ENCODE assay signal across 22 mouse cellular contexts in the genomic region with DNA sequence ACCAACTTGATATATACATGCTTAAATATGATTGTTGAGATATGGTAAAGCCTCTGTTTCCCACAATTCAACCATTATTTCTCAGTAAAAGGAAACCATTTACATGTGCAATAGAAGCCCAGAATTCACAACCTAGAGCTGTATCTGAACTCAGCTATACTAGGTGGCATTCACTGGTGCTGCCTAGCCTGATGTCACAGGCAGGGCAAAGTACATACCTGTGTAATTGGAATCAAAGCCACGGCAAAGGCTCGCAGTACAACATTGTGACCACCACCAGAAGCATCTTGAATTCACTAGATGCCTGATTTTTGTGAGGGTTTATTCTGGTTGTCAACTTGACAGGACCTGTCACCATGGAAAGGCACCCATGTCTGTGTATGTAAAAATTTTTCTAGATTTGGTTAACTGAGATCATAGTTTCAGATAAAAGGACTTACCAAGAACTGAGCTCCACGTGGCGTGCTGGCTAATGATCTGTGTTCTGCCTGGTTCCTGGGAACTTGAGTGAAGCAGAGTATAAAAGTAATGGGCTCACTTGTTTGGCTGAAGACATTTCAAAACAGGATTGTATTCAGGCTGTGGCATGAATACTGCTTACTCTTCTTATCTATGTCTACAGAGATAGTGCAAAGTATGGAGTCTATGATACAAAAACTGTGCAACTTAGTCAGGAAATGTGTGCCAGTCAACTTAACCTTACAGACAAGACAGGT. TPM values are rescaled to one million over a fixed set of nuclear protein-coding genes. Genes with fewer than 3 reads are reported as not detected.
DNase-seq lines count a peak whose midpoint lies in the region; ATAC-seq and TF ChIP-seq lines count a peak whose summit lies in the region.
"Had no signal": no experiment of that assay in that cellular context is flagged by ENCODE, and none has a peak within 500 bp of the region (broad histone marks: within the 10 kb centered on the region; RNA-seq: fewer than 3 reads in every experiment).

No protein-coding gene starts in this region.

- no peaks in the 10 kb centered on the region for H3K27me3 ChIP-seq in liver, adult 2 months (ENCODE audit: control insufficient read depth, insufficient read depth, low read length)
- H3K27me3 ChIP-seq in liver, embryonic 11.5 days (replicated peaks; ENCODE audit: control insufficient read depth, insufficient read depth, low read length), result no peaks in the 10 kb centered on the region
- H3K27me3 ChIP-seq in intestine, embryonic 16.5 days (replicated peaks; ENCODE audit: control insufficient read depth, insufficient read depth, low read length), result no peaks in the 10 kb centered on the region
- H3K27me3 ChIP-seq in stomach, embryonic 16.5 days (ENCODE audit: control insufficient read depth, insufficient read depth, low read length), result no peaks in the 10 kb centered on the region
- H3K27me3 ChIP-seq: embryonic facial prominence, embryonic 12.5 days; forebrain, embryonic 13.5 days; forebrain, embryonic 15.5 days; Patski had no signal

- DNase-seq in liver, adult 2 months (ENCODE audit: extremely low read depth, low read depth, low spot score), result peak; percentile 59
- DNase-seq in liver, embryonic 11.5 days (ENCODE audit: low spot score), result no peak
- no peak for DNase-seq in Muller cell, postnatal 12 days (ENCODE audit: inconsistent ontology term)
- no peak for DNase-seq in urinary bladder, postnatal 14 days (ENCODE audit: low spot score)
- DNase-seq: adrenal gland, adult 8-10 months; adrenal gland, postnatal 14 days; adrenal gland, postnatal 36 days; cerebellum, adult 11-12 months; cerebellum, adult 2 months; cerebellum, adult 9-10 months; cerebellum, postnatal 10 days; cerebellum, postnatal 25 days had no signal

- H3K79me2 ChIP-seq in liver, adult 2 months (ENCODE audit: control insufficient read depth, insufficient read depth, low read length), result no peaks in the 10 kb centered on the region

- 32% methylated on average over 4 of the region's 4 CpGs for WGBS in liver, adult 2 months
- 82% methylated on average over 4 of the region's 4 CpGs for WGBS in liver, embryonic 11.5 days
- 83% methylated on average over 4 of the region's 4 CpGs for WGBS in intestine, embryonic 16.5 days
- 86% methylated on average over 4 of the region's 4 CpGs for WGBS in stomach, embryonic 16.5 days

- no peak overlapping the region for H3K4me3 ChIP-seq in liver, adult 2 months (ENCODE audit: insufficient read depth, low read depth, low read length)
- no peak overlapping the region for H3K4me3 ChIP-seq in liver, embryonic 11.5 days (ENCODE audit: low read depth, low read length)
- no peak overlapping the region for H3K4me3 ChIP-seq in intestine, embryonic 16.5 days (ENCODE audit: low read length)
- no peak overlapping the region for H3K4me3 ChIP-seq in stomach, embryonic 16.5 days (replicated peaks; ENCODE audit: low read length)
- H3K4me3 ChIP-seq: embryonic facial prominence, embryonic 10.5 days; embryonic facial prominence, embryonic 12.5 days; forebrain, embryonic 13.5 days; forebrain, embryonic 15.5 days had no signal

- TF ChIP-seq CTCF in liver, adult 2 months (IDR thresholded peaks at IDR 0.05; ENCODE audit: low read depth, low read length), result no peak

- H3K9ac ChIP-seq in liver, adult 2 months (ENCODE audit: low read depth, low read length), result no peak overlapping the region
- H3K9ac ChIP-seq in liver, embryonic 11.5 days (ENCODE audit: low read depth, low read length), result no peak overlapping the region
- H3K9ac ChIP-seq in intestine, embryonic 16.5 days (ENCODE audit: low read depth, low read length), result no peak overlapping the region
- no peak overlapping the region; the same call in 1 of the 2 replicates for H3K9ac ChIP-seq in stomach, embryonic 16.5 days (ENCODE audit: low read length)
- H3K9ac ChIP-seq: embryonic facial prominence, embryonic 12.5 days; forebrain, embryonic 13.5 days; forebrain, embryonic 15.5 days had no signal

- no peak overlapping the region; the same call in 1 of the 2 replicates for H3K27ac ChIP-seq in liver, adult 2 months (replicated peaks; ENCODE audit: insufficient read depth, low read depth, low read length)
- no peak overlapping the region for H3K27ac ChIP-seq in liver, embryonic 11.5 days (ENCODE audit: low read depth, low read length)
- no peak overlapping the region for H3K27ac ChIP-seq in intestine, embryonic 16.5 days (ENCODE audit: low read length)
- peak overlapping the region; percentile 27; the same call in 1 of the 2 replicates for H3K27ac ChIP-seq in stomach, embryonic 16.5 days (ENCODE audit: low read length)
- H3K27ac ChIP-seq: embryonic facial prominence, embryonic 10.5 days; embryonic facial prominence, embryonic 12.5 days; forebrain, embryonic 13.5 days; forebrain, embryonic 15.5 days had no signal

- peaks cover 7% of the 10 kb centered on the region; the same call in 1 of the 2 replicates for H3K4me1 ChIP-seq in liver, adult 2 months (ENCODE audit: control insufficient read depth, insufficient read depth, low read length)
- H3K4me1 ChIP-seq in liver, embryonic 11.5 days (replicated peaks; ENCODE audit: control insufficient read depth, insufficient read depth, low read length), result no peaks in the 10 kb centered on the region
- no peaks in the 10 kb centered on the region; the same call in 1 of the 2 replicates for H3K4me1 ChIP-seq in intestine, embryonic 16.5 days (ENCODE audit: control insufficient read depth, insufficient read depth, low read length)
- H3K4me1 ChIP-seq in stomach, embryonic 16.5 days (ENCODE audit: control insufficient read depth, insufficient read depth, low read length), result no peaks in the 10 kb centered on the region
- H3K4me1 ChIP-seq: embryonic facial prominence, embryonic 12.5 days; forebrain, embryonic 13.5 days; forebrain, embryonic 15.5 days had no signal

- no peak for TF ChIP-seq POLR2A in liver, adult 2 months (IDR thresholded peaks at IDR 0.05; ENCODE audit: extremely low read depth, insufficient read depth, low read length)

- H3K9me3 ChIP-seq in liver, embryonic 11.5 days (ENCODE audit: control insufficient read depth, low read length), result no peaks in the 10 kb centered on the region
- H3K9me3 ChIP-seq in intestine, embryonic 16.5 days (ENCODE audit: control insufficient read depth, low read length), result no peaks in the 10 kb centered on the region
- H3K9me3 ChIP-seq in stomach, embryonic 16.5 days (replicated peaks; ENCODE audit: control insufficient read depth, low read length), result no peaks in the 10 kb centered on the region
- H3K9me3 ChIP-seq: embryonic facial prominence, embryonic 10.5 days; embryonic facial prominence, embryonic 12.5 days; forebrain, embryonic 13.5 days; forebrain, embryonic 15.5 days had no signal

- no peak for ATAC-seq in liver, embryonic 11.5 days (replicated peaks; ENCODE audit: low FRiP score)
- ATAC-seq in intestine, embryonic 16.5 days, result peak; percentile 59
- ATAC-seq in stomach, embryonic 16.5 days (ENCODE audit: insufficient read depth, low FRiP score), result no peak
- ATAC-seq in monocyte, adult 5-6 weeks (replicated peaks; ENCODE audit: insufficient number of reproducible peaks, low FRiP score, low TSS enrichment, poor library complexity, severe bottlenecking), result no peak
- ATAC-seq: activated CD4-positive, CD25-positive, alpha-beta regulatory T cell, adult 4 months; forebrain, embryonic 13.5 days; forebrain, embryonic 15.5 days; Patski had no signal

- no peak overlapping the region for H3K4me2 ChIP-seq in liver, embryonic 11.5 days
- H3K4me2 ChIP-seq in intestine, embryonic 16.5 days (ENCODE audit: low read depth, low read length), result no peak overlapping the region
- no peak overlapping the region for H3K4me2 ChIP-seq in stomach, embryonic 16.5 days (ENCODE audit: low read depth, low read length)
- H3K4me2 ChIP-seq: embryonic facial prominence, embryonic 12.5 days; forebrain, embryonic 13.5 days; forebrain, embryonic 15.5 days had no signal

- H3K36me3 ChIP-seq in liver, adult 2 months (ENCODE audit: control insufficient read depth, insufficient read depth, low read length), result no peaks in the 10 kb centered on the region
- H3K36me3 ChIP-seq in liver, embryonic 11.5 days (ENCODE audit: control insufficient read depth, insufficient read depth, low read length), result no peaks in the 10 kb centered on the region
- H3K36me3 ChIP-seq in intestine, embryonic 16.5 days (ENCODE audit: control insufficient read depth, insufficient read depth, low read length), result no peaks in the 10 kb centered on the region
- no peaks in the 10 kb centered on the region for H3K36me3 ChIP-seq in stomach, embryonic 16.5 days (ENCODE audit: control insufficient read depth, insufficient read depth, low read length)
- H3K36me3 ChIP-seq: embryonic facial prominence, embryonic 10.5 days; embryonic facial prominence, embryonic 12.5 days; forebrain, embryonic 15.5 days had no signal

RNA-seq across cellular contexts. Expression of gene Bmp2, which starts 35.5 kb away (rescaled TPM):
- total RNA-seq in liver, adult 2 months (2014; rRNA removed), result 7.2 and 8.1 TPM in 2 replicates
- polyA plus RNA-seq in liver, adult 2 months (2012; rRNA removed), result 4.2 and 5.5 TPM in 2 replicates
- polyA plus RNA-seq in liver, embryonic 11.5 days (2014; fragmentation: Nextera tagmentation; extraction: Ambion mirVana), result 7.1 and 8.4 TPM in 2 replicates
- 12.1 and 14.3 TPM in 2 replicates for polyA plus RNA-seq in intestine, embryonic 16.5 days (2015; fragmentation: Nextera tagmentation; extraction: Ambion mirVana)
- 10.6 and 11.0 TPM in 2 replicates for polyA plus RNA-seq in stomach, embryonic 16.5 days (2015; fragmentation: Nextera tagmentation; extraction: Ambion mirVana)
- not detected in 3 replicates for total RNA-seq in monocyte, adult 5-6 weeks (2017)
- total RNA-seq: MEL had no signal
- polyA plus RNA-seq: activated CD4-positive, CD25-positive, alpha-beta regulatory T cell, adult 4 months had no signal
